ENCODE assay signal across 15 mouse cellular contexts in genomic region chr9:40332326-40332725, GRCm38 (mm10).
DNase-seq lines count a peak whose midpoint lies in the region; ATAC-seq and TF ChIP-seq lines count a peak whose summit lies in the region.
"Had no signal": no experiment of that assay in that cellular context is flagged by ENCODE, and none has a peak within 500 bp of the region (broad histone marks: within the 10 kb centered on the region; RNA-seq: fewer than 3 reads in every experiment).

No protein-coding gene starts in this region.

- intact Hi-C loops in gastrocnemius, postnatal 14 days (cut with DNase I; ENCODE audit: low total_unique reads) = loop anchor here (5.0 to 10.0 kb wide), 3 partner anchors 52 to 142 kb away; no protein-coding TSS in a partner anchor

- no peaks in the 10 kb centered on the region for H3K9me3 ChIP-seq in forebrain, embryonic 14.5 days (replicated peaks; ENCODE audit: control insufficient read depth, low read length)
- no peaks in the 10 kb centered on the region for H3K9me3 ChIP-seq in forebrain, embryonic 10.5 days
- no peaks in the 10 kb centered on the region for H3K9me3 ChIP-seq in midbrain, postnatal 0 days (ENCODE audit: low read length)
- no peaks in the 10 kb centered on the region for H3K9me3 ChIP-seq in midbrain, embryonic 16.5 days (replicated peaks; ENCODE audit: control insufficient read depth, low read length, poor library complexity, severe bottlenecking)
- H3K9me3 ChIP-seq: heart, embryonic 15.5 days; hindbrain, embryonic 15.5 days had no signal

- H3K9ac ChIP-seq in forebrain, embryonic 14.5 days (ENCODE audit: low read length) = no peak overlapping the region
- no peak overlapping the region for H3K9ac ChIP-seq in midbrain, postnatal 0 days (replicated peaks; ENCODE audit: low read length, poor library complexity, severe bottlenecking)
- no peak overlapping the region for H3K9ac ChIP-seq in midbrain, embryonic 16.5 days (ENCODE audit: low read depth, low read length)
- H3K9ac ChIP-seq: heart, embryonic 15.5 days; hindbrain, embryonic 15.5 days had no signal

- H3K4me2 ChIP-seq in forebrain, embryonic 14.5 days (ENCODE audit: low read length) = no peak overlapping the region
- no peak overlapping the region for H3K4me2 ChIP-seq in midbrain, postnatal 0 days (ENCODE audit: low read depth, low read length, poor library complexity, severe bottlenecking)
- H3K4me2 ChIP-seq in midbrain, embryonic 16.5 days (ENCODE audit: low read length) = no peak overlapping the region
- H3K4me2 ChIP-seq: heart, embryonic 15.5 days; hindbrain, embryonic 15.5 days; midbrain, embryonic 11.5 days had no signal

- no peak for TF ChIP-seq CTCF in midbrain, postnatal 0 days (IDR thresholded peaks at IDR 0.05)

- WGBS in forebrain, embryonic 14.5 days = 76% methylated on average over 4 of the region's 4 CpGs
- WGBS in forebrain, embryonic 10.5 days = 86% methylated on average over 4 of the region's 4 CpGs
- 83% methylated on average over 4 of the region's 4 CpGs for WGBS in midbrain, postnatal 0 days
- WGBS in midbrain, embryonic 16.5 days = 75% methylated on average over 4 of the region's 4 CpGs

- H3K27me3 ChIP-seq in forebrain, embryonic 14.5 days (replicated peaks; ENCODE audit: control insufficient read depth, insufficient read depth, low read length) = no peaks in the 10 kb centered on the region
- no peaks in the 10 kb centered on the region for H3K27me3 ChIP-seq in forebrain, embryonic 10.5 days (ENCODE audit: poor library complexity, severe bottlenecking)
- no peaks in the 10 kb centered on the region for H3K27me3 ChIP-seq in midbrain, postnatal 0 days (ENCODE audit: insufficient read depth, low read length)
- H3K27me3 ChIP-seq in midbrain, embryonic 16.5 days (ENCODE audit: control insufficient read depth, insufficient read depth, low read depth, low read length) = no peaks in the 10 kb centered on the region
- H3K27me3 ChIP-seq: heart, embryonic 15.5 days; hindbrain, embryonic 15.5 days had no signal

- DNase-seq in forebrain, embryonic 14.5 days (ENCODE audit: low spot score) = peak; percentile 67
- no peak for DNase-seq in forebrain, embryonic 10.5 days (ENCODE audit: extremely low spot score, low spot score)
- DNase-seq in midbrain, postnatal 0 days (ENCODE audit: low spot score) = peak; percentile 69
- peak; percentile 97 for DNase-seq in cerebellum, adult 9-10 months
- DNase-seq in layer of hippocampus, postnatal 14 days (ENCODE audit: low spot score in 2 of 2) = peak; percentile 53 to 80
- no peak for DNase-seq in kidney, adult 18-20 months
- no peak for DNase-seq in gastrocnemius, postnatal 14 days
- DNase-seq: embryo, embryonic 11 days; gastrocnemius, postnatal 36 days; kidney, postnatal 10 days had no signal

- H3K36me3 ChIP-seq in forebrain, embryonic 14.5 days (ENCODE audit: control insufficient read depth, insufficient read depth, low read length) = peaks cover 5% of the 10 kb centered on the region; the same call in 1 of the 2 replicates
- no peaks in the 10 kb centered on the region for H3K36me3 ChIP-seq in forebrain, embryonic 10.5 days (replicated peaks)
- H3K36me3 ChIP-seq in midbrain, postnatal 0 days (ENCODE audit: insufficient read depth, low read length) = peaks cover 45% of the 10 kb centered on the region
- H3K36me3 ChIP-seq in midbrain, embryonic 16.5 days (ENCODE audit: control insufficient read depth, insufficient read depth, low read length) = peaks cover 24% of the 10 kb centered on the region
- H3K36me3 ChIP-seq: G1E; heart, embryonic 15.5 days had no signal

- peak; percentile 45; the same call in 1 of the 2 replicates for ATAC-seq in forebrain, embryonic 14.5 days
- no peak for ATAC-seq in midbrain, postnatal 0 days (ENCODE audit: low FRiP score)
- ATAC-seq in midbrain, embryonic 16.5 days = no peak

- H3K4me1 ChIP-seq in forebrain, embryonic 14.5 days (ENCODE audit: control insufficient read depth, insufficient read depth, low read length) = peaks cover 9% of the 10 kb centered on the region
- 0 out of 2 replicates have a peak, but pooled peaks cover 4% of the 10 kb centered on the region for H3K4me1 ChIP-seq in forebrain, embryonic 10.5 days
- H3K4me1 ChIP-seq in midbrain, postnatal 0 days (ENCODE audit: insufficient read depth, low read length) = peaks cover 3% of the 10 kb centered on the region; the same call in 1 of the 2 replicates
- peaks cover 13% of the 10 kb centered on the region for H3K4me1 ChIP-seq in midbrain, embryonic 16.5 days (ENCODE audit: control insufficient read depth, insufficient read depth, low read length)

- H3K27ac ChIP-seq in forebrain, embryonic 14.5 days (ENCODE audit: low read depth, low read length) = peak overlapping the region; percentile 6; the same call in 1 of the 2 replicates
- no peak overlapping the region for H3K27ac ChIP-seq in forebrain, embryonic 10.5 days
- no peak overlapping the region for H3K27ac ChIP-seq in midbrain, postnatal 0 days (ENCODE audit: low read depth, low read length)
- H3K27ac ChIP-seq in midbrain, embryonic 16.5 days (ENCODE audit: low read length) = no peak overlapping the region
- H3K27ac ChIP-seq: heart, embryonic 15.5 days; hindbrain, embryonic 15.5 days had no signal

- no peak overlapping the region for H3K4me3 ChIP-seq in forebrain, embryonic 14.5 days (ENCODE audit: low read depth, low read length)
- H3K4me3 ChIP-seq in forebrain, embryonic 10.5 days = no peak overlapping the region
- no peak overlapping the region for H3K4me3 ChIP-seq in midbrain, postnatal 0 days (ENCODE audit: low read depth, low read length)
- no peak overlapping the region for H3K4me3 ChIP-seq in midbrain, embryonic 16.5 days (ENCODE audit: low read depth, low read length)
- H3K4me3 ChIP-seq: heart, embryonic 15.5 days; hindbrain, embryonic 15.5 days had no signal

Comparison
In these comparisons a context has a peak if more than half of its experiments do, and no peak if none do; other contexts are left out.
1. DNase-seq: peak in forebrain, embryonic 14.5 days (single experiment), midbrain, postnatal 0 days (single experiment), cerebellum, adult 9-10 months (single experiment) and layer of hippocampus, postnatal 14 days (2 of 2); none in forebrain, embryonic 10.5 days (single experiment), kidney, adult 18-20 months (single experiment) and gastrocnemius, postnatal 14 days (single experiment).